Mouse (Mus musculus) left cerebral cortex, postnatal 4 days (tissue): ENCODE results near the gene Wdr95. TPM values are rescaled to one million over a fixed set of nuclear protein-coding genes. Genes with fewer than 3 reads are reported as not detected.

Experiments
- DNase-seq: peaks from one replicate; pipeline ENCODE4 v3.0.0-alpha.2; 2022
- intact Hi-C: fragments of 180-260 bp; cut with DNase I; formaldehyde crosslinking; loops from one replicate; pipeline ENCODE4 v1.15.1; 2025
- total RNA-seq, 2 experiments: library from RNA; stranded (reverse); gene quantifications; 2 replicates each; pipeline ENCODE4 v1.2.3; 2021

Wdr95 gene
- total RNA-seq, 2 experiments from 2014 or later, result 0.85 TPM; not detected in 1

GRCm38 (mm10) chr5:149658022-149658421 lies 129.5 kb downstream of the Wdr95 start:
- intact Hi-C loops, result no loop called here
- no peak for DNase-seq

GRCm38 (mm10) chr5:149658741-149659413 lies 130.4 kb downstream of the Wdr95 start:
- intact Hi-C loops, result no loop called here
- no peak for DNase-seq

- intact Hi-C loops, result no loop called here
- no peak for DNase-seq
Measured at GRCm38 (mm10) chr5:149659414-149659780, 130.9 kb downstream of the Wdr95 start.

- no peak for DNase-seq
- intact Hi-C loops, result no loop called here
Measured at GRCm38 (mm10) chr5:149661428-149661827, 132.9 kb downstream of the Wdr95 start.

Other genes with a start within 250 kb of the Wdr95 start
- 1 to 10 TPM; 1.2 to 1.4 TPM for gene Medag, start 116.9 kb upstream of the Wdr95 start, total RNA-seq
- gene Tex26, start 89.0 kb upstream of the Wdr95 start, total RNA-seq, result 1 to 10 TPM in 1 of 2 experiments, under 1 TPM in 1; 0.56 to 1.3 TPM
- 100 to 1,000 TPM; 178 to 180 TPM for gene Hsph1, start 107.7 kb downstream of the Wdr95 start, total RNA-seq
- 10 to 100 TPM; 27.0 to 33.5 TPM for gene B3glct, start 149.6 kb downstream of the Wdr95 start, total RNA-seq